Mouse (Mus musculus) spleen, postnatal 4 days (tissue): ENCODE measurements around the gene Polr3c.
"Not testable (repeated sequence)": the region's sequence is repeated elsewhere in the genome, so short reads cannot be mapped to it uniquely, and the experiment has no call there.

Experiments
- DNase-seq, 2 experiments: peaks; one replicate each; pipeline ENCODE4 v3.0.0; 2022; ENCODE audit warnings: low spot score in 2 of 2

The Polr3c gene

GRCm38 (mm10) chr3:96727343-96727827 lies at the start of gene Polr3c, which contains the start of gene Rnf115:
Polr3c (minus strand) TSS chr3:96727628.
Rnf115 (plus strand) TSS chr3:96727664.
- DNase-seq = peak; percentile 96 to 98

- no peak for DNase-seq
Observed at GRCm38 (mm10) chr3:96777120-96777519, 49.7 kb upstream of the Polr3c start.

DNA sequence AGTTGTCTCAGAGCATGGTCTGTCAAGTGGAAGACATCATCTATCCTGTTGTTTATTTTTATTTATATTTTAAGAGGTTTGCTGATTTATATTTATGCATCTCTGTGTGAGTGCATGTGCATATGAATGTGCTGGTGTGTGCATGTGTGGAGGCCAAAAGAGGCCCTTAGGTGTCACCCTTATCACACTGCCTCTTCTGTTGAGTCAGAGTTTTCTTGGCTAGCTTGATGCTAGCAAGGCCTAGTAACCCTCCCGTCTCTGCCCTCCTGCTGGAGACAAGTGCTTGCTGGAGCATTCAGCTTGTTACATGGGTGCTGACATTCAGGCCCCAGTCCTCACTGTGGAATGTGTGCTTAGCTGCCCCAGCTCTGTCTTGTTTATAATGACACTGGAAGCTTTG lies 45.5 kb upstream of the Polr3c start:
- no peak for DNase-seq

- DNase-seq = no peak
Observed at GRCm38 (mm10) chr3:96769971-96770370, 42.5 kb upstream of the Polr3c start.

- no peak for DNase-seq
Observed at GRCm38 (mm10) chr3:96764528-96764927, 37.1 kb upstream of the Polr3c start.

DNA sequence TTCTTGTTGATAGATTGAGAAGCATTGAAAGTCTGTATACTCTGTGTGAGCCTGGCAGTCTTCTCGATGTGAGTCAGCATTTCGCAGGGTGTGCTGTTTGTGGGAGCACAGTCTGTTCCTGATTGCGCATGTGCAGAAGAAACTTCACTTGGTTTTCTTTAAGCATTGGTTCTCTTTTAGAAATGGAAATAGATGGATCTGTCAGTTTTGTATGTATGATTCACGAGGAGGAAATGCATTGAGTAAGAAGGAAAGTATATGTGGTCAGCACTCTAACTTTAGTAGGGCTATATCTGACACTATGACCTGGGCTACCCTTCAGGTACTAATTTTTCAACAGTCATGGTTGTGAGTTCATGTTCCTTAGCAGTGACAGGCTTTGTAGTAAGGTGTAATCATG lies 32.3 kb upstream of the Polr3c start:
- DNase-seq = no peak

- DNase-seq = no peak
Observed at GRCm38 (mm10) chr3:96757691-96758090, 30.3 kb upstream of the Polr3c start.

- no peak for DNase-seq
Observed at GRCm38 (mm10) chr3:96755935-96756334, 28.5 kb upstream of the Polr3c start.

DNA sequence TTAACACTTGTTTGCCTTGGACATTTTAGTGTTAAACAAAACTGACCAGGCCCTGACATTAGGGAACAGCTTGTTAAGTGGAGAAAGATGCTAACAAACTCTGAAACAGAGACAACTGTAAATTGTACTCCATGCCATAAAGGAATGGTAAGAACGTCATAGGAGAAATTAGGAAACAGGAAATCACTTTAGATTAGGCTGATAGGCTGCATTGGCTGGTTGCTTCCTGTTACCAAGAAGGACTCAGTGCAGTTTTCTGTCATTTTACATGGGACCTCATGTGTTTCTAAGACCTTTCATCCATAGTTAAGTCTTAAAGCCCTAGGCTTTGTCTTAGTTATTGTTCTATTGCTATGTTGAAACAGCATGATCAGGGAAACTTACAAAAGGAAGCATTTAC lies 19.4 kb upstream of the Polr3c start:
- no peak for DNase-seq

DNA sequence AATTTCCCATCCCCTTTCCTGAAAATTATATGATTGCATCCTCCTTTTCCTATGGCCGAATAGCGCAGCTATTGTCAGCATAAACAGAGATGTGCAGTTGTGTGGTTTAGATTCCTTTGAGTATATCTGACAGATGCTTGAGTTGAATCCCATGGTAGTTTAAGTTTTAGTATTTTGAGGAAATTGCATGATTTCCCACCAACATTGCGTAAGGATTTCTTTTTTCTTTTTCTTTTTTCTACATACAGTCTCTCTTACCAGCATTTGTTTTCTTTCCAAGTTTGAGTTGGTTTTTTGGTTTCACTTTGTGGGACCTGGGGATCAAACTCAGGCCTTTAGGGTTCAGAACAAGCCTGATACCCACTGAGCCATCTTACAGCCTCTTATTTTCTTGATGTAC lies 16.9 kb upstream of the Polr3c start:
- no peak for DNase-seq

DNA sequence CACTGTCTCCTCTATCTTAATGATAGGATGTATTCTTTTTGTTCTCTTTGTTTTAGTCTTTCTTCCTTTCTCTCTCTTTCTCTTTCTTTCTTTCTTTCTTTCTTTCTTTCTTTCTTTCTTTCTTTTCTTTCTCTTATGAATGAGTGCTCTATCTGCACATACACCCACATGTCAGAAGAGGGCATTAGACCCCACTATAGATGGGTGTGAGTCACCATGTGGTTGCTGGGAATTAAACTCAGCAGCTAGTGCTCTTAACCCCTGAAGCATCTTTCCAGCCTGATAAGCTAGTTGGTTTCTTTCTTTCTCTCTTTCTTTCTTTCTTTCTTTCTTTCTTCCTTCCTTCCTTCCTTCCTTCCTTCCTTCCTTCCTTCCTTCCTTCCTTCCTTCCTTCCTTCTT lies 12.9 kb upstream of the Polr3c start:
- not testable (repeated sequence) for DNase-seq

DNA sequence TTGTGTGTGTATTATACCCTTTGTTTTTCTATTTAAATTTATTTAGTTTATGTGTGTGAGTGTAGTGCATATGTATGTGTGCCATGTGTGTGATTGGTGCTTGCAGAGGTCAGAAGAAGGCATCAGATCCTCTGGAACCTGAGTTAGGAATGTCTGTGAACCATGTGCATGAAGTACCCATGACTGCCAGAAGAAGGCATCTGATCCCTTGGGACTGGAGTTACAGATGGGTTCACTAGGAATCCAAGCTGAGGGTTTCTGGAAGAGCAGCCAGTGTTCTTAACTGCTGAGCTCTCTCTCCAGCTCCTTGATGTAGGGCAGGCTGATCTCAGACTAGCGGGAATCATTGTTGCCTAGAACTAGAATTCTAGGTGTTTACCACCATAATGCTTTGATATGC lies 10.6 kb upstream of the Polr3c start:
- no peak for DNase-seq

DNA sequence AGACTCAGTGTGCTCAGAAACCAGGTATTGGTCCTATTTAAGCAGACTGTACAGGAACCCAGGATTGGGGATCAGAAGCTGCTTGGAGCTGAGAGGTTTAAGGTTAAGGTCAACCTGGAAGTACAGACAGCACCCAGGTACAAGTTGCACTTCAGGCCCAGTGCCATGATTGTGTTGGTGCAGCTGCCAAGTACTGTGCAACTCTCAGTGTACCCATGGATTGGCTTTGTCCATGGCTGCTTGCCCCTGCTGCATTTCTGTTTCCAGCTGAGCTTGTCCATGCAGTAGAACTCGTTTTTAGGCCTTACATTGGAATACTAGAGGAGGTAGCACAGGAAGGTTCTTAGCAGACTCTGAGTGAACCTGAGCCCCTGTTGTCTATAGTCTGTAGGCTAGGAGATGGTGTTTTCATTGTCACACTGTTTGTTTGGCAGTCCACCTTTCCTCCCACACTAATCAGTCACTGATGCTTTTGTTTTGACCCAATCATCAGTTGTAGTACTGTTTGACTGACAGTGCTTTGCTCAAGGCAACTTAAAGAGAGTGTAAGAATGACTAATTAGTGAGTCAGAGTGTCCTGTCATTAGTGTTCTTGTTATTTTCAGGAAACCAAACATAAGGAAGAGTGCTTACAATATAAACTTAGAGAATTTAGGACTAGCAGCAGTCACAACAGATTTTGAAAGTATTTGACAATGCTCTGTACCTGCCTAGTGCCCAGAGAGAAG lies 9.7 kb upstream of the Polr3c start:
- no peak for DNase-seq

- no peak for DNase-seq
Observed at GRCm38 (mm10) chr3:96735200-96735599, 7.8 kb upstream of the Polr3c start.

DNA sequence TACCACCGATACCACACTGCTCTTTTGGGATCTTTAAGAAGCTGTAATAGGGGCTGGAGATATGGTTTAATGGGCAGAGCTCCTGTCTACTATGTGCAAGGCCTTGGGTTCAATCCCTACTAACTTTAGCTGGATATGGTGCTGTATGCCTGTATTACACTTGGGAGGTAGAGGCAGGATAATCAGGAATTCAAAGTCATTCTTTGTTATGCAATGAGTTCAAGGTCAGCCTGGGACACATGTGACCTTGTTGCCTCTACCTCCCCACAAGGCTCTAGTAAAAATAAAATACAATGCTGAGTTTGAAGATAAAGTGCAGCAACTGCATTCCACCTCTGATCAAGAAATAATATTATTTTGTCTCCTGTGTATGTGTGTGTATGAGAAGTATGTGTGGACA lies 6.6 kb upstream of the Polr3c start:
- no peak for DNase-seq

DNA sequence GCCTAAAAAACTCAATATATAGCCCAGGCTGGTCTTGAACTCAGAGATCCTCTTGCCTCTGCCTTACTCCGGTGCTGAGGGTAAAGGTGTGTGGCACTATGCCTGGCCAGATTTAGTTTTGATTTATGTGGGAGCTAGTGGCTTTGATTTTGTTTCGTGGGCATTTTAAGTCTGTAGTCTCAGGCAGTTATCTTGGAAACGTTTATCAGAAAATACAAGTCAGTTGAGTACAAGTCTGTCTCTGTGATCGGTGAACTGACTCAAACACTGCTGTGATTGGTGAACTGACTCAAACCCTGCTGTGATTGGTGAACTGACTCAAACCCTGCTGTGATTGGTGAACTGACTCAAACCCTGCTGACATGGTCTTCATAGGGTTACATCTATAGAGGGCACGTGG lies 3.4 kb upstream of the Polr3c start:
- no peak for DNase-seq

DNA sequence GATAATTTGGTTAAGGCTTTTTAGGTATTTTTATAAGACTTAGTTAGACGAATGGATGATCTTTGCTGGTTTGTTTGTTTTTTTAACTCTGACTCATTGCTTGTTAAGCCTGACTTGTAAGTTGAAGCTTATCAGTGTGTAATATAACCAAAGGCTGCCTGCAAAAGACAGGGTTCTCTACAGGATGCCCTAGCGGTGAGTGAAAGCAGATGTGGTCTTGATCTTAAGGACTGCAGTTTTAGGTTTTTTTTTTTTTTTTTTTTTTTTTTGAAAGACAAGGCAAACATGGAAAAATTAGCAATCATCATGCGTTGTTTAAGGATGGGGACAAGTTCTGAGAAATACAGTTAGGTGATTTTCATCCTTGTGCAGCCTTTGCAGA lies 2.0 kb upstream of the Polr3c start:
- DNase-seq = no peak

- DNase-seq = no peak
Observed at GRCm38 (mm10) chr3:96728634-96729402, 1.4 kb upstream of the Polr3c start.

- no peak for DNase-seq
Observed at GRCm38 (mm10) chr3:96727828-96728633, 603 bp upstream of the Polr3c start.

- no peak for DNase-seq
Observed at GRCm38 (mm10) chr3:96719173-96719572, 8.3 kb downstream of the Polr3c start.

- DNase-seq = no peak
Observed at GRCm38 (mm10) chr3:96715854-96716253, 11.6 kb downstream of the Polr3c start.

GRCm38 (mm10) chr3:96714286-96714685 lies 13.1 kb downstream of the Polr3c start:
- no peak for DNase-seq
